Mouse (Mus musculus): ENCODE measurements around the gene Tff2.
A peak's percentile ranks its signal among the peaks of the same experiment; 100 is the strongest.

The Tff2 gene

DNA sequence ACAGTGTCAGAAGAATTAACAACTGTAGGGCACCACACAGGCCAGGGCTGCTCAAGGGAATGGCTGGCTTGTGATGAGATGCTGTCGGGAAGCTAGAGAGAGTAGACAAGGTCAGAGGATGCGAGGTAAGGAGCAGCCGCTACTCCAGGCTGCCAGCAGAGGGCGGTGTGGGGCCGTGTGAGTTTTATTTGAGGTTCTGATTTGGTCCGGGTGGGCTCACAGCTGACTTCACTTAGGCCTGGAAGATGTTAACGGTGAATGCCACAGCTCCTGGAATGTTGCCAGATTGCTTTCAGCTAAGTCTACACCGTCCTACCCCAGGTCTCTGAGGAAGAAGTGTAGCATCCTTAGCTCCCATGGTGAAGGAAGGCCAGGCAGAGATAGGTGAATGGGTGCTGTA is 22.1 kb downstream of the Tff2 start:
- DNase-seq (ENCODE audit: low read depth, low spot score), result peak; percentile 75
- Histone ChIP-seq H3K36me3 (ENCODE audit: control insufficient read depth, insufficient read depth, low read length, poor library complexity, severe bottlenecking) (peaks cover 2% of the 10 kb centered on the region; the same call in 1 of the 2 replicates), H3K27me3 (ENCODE audit: control insufficient read depth, insufficient read depth, low read length, poor library complexity, severe bottlenecking) (no peaks in the 10 kb centered on the region)

DNA sequence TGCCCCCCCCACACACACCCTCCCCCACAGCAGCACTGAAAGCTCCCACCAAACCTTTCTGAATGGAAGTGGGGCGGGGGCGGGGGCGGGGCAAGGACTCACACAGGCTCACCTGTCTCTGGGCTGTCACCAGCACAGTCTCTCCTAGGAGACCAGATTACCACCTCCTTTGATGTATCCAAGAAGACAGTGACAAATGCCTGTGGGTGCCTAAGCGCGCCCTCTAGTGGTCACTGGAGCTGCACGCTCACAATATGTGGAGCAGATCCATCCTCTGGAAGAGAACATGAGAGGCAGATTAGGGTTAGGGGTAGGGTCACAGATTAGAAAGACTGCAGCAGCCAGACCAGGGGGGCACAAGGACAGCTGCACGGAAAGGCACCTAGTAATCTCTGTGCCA is 24.7 kb downstream of the Tff2 start:
- peak; percentile 85 for DNase-seq (ENCODE audit: low read depth, low spot score)
- H3K36me3 ChIP-seq (ENCODE audit: control insufficient read depth, insufficient read depth, low read length, poor library complexity, severe bottlenecking), result peaks cover 7% of the 10 kb centered on the region
- no peaks in the 10 kb centered on the region for H3K27me3 ChIP-seq (ENCODE audit: control insufficient read depth, insufficient read depth, low read length, poor library complexity, severe bottlenecking)

DNA sequence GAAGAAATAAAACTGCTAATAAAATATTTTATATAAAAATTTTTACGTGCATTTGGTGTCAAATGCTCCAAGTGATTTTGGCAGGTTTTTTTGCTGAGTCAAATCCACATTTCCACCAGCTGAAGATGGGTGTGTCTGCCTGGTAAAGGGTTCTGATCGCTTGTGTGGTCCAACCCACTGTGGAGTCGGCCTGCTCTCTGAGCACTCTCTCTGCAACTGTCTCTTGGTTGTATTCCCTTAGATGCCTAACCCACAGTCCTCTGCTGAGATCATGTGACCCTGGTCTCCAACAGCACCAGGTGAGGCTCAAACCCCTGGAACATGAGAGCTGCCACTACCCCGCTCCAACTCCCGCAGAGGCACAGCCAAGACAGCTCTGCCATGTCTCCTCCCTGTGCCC is 26.1 kb downstream of the Tff2 start:
- Histone ChIP-seq H3K27me3 (ENCODE audit: control insufficient read depth, insufficient read depth, low read length, poor library complexity, severe bottlenecking) (no peaks in the 10 kb centered on the region), H3K36me3 (ENCODE audit: control insufficient read depth, insufficient read depth, low read length, poor library complexity, severe bottlenecking) (peaks cover 13% of the 10 kb centered on the region)
- no peak for DNase-seq (ENCODE audit: low read depth, low spot score)

DNA sequence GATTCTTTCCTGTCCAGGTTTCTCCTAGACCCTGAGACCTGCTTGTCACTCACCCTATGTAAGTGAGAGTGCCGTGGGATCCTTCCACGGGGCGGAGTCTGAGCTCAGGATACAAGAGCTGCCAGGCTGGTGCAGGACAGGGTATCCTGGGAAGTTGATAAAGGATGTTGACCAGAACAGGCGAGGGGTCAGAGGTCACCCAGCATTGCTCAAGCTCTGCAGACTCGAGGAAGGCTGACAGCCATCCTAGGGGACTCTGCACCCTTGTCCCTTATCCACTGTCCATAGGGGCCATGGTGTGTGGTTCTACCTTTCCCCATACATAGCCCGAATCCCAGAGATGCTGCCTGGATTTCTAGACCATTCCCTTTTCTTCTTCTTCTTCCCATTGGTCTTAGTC is 28.0 kb downstream of the Tff2 start:
- peaks cover 18% of the 10 kb centered on the region for H3K36me3 ChIP-seq (ENCODE audit: control insufficient read depth, insufficient read depth, low read length, poor library complexity, severe bottlenecking)
- no peak for DNase-seq (ENCODE audit: low read depth, low spot score)
- H3K27me3 ChIP-seq (ENCODE audit: control insufficient read depth, insufficient read depth, low read length, poor library complexity, severe bottlenecking), result no peaks in the 10 kb centered on the region

DNA sequence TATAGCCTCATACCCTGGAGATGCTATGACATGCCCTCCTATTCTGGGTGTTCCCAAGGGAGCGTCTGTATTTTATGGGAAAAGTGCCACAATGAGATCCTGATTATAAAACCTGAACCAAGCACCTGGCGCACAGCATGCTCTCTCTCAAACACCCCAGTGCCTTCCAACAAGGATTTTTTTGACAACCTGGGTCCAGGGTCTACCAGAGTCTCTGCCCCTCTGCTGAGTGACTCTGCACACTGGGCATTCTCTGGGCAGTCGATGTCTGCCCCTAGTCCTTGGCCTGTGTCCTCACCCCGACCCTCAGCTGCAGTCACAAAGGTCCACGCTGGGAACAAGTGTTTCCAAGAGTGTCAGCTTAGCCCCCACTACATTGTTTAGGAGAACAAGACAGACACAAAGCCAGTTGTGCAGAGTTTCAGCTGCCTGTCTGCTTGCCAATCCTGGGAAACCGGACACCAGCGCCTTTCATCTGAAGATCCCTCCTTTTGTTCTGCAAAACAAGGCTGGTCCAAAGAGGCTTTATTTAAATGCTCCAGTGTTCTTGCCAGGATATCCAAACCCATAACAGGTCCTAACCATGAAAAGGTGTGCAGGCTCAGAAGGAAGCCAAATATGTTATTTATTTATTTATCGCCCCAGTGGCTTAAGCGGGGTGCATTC is 30.8 kb downstream of the Tff2 start:
- H3K36me3 ChIP-seq (ENCODE audit: control insufficient read depth, insufficient read depth, low read length, poor library complexity, severe bottlenecking), result peaks cover 24% of the 10 kb centered on the region
- H3K27me3 ChIP-seq (ENCODE audit: control insufficient read depth, insufficient read depth, low read length, poor library complexity, severe bottlenecking), result no peaks in the 10 kb centered on the region
- DNase-seq (ENCODE audit: low read depth, low spot score), result no peak

DNA sequence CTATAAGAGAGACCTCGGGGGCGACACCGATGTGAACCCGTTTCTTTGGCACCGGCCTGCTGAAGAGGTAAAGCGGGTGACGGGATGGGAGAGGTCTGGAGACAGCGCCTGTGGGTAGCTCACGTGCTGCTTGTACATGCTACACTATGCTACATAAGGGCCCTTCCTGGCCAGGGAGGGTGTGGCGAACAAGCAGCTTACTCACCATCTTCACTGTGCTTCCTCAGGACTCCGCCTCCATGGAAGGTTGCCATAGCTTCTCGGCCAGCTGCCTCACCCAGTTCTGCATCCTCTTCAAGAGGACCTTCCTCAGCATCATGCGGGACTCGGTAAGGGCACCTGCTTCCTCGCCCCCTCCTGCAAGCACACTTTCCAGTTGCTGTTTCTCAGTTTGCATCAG is 35.7 kb downstream of the Tff2 start:
- Histone ChIP-seq H3K36me3 (ENCODE audit: control insufficient read depth, insufficient read depth, low read length, poor library complexity, severe bottlenecking) (peaks cover 25% of the 10 kb centered on the region), H3K27me3 (ENCODE audit: control insufficient read depth, insufficient read depth, low read length, poor library complexity, severe bottlenecking) (no peaks in the 10 kb centered on the region)
- no peak for DNase-seq (ENCODE audit: low read depth, low spot score)

DNA sequence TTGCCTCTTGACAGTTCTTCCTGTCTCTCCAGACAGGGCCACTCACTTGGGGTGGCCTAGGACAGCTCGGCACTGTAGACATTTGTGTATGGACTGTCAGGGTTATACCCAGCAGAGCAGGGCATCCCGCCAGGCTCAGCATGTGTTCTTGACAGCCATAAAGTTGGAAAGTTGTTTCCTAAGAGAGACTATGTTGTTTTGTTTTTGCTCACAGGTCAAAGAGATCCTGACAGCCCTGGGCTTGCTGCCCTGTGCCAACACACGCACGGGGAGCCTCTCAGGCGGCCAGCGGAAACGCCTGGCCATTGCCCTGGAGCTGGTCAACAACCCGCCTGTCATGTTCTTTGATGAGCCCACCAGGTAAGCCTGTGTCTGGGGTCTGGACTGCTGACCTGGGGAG is 40.3 kb downstream of the Tff2 start:
- Histone ChIP-seq H3K36me3 (ENCODE audit: control insufficient read depth, insufficient read depth, low read length, poor library complexity, severe bottlenecking) (peaks cover 17% of the 10 kb centered on the region), H3K27me3 (ENCODE audit: control insufficient read depth, insufficient read depth, low read length, poor library complexity, severe bottlenecking) (no peaks in the 10 kb centered on the region)
- DNase-seq (ENCODE audit: low read depth, low spot score), result no peak

DNA sequence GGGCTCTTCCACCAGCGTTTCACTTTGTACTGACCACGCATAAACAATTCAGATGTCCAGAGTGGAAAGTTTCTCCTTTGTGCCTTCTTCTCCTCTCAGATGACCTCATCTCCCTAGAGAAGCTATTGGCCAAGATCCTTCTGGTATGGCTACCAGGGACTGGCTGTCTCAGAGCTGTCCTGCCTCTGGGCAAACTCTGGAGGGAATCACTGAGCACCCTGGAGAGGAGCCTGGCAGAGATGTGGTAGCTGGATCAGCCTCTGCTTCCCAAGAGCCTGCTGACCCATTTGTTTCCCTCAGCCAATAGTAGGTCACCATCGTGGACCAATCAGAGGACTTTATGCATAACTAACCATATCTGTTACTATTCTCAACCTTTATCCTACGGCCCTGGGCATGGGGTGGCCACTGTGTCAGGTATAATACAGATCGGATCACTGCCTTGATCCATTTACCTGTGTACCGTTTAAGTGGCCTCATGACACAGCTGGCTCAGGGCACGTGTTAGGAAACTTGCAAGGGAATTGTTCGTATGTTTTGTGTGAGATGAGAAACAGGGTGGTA is 41.0 kb downstream of the Tff2 start:
- DNase-seq (ENCODE audit: low read depth, low spot score), result no peak
- H3K27me3 ChIP-seq (ENCODE audit: control insufficient read depth, insufficient read depth, low read length, poor library complexity, severe bottlenecking), result no peaks in the 10 kb centered on the region
- peaks cover 12% of the 10 kb centered on the region for H3K36me3 ChIP-seq (ENCODE audit: control insufficient read depth, insufficient read depth, low read length, poor library complexity, severe bottlenecking)

DNA sequence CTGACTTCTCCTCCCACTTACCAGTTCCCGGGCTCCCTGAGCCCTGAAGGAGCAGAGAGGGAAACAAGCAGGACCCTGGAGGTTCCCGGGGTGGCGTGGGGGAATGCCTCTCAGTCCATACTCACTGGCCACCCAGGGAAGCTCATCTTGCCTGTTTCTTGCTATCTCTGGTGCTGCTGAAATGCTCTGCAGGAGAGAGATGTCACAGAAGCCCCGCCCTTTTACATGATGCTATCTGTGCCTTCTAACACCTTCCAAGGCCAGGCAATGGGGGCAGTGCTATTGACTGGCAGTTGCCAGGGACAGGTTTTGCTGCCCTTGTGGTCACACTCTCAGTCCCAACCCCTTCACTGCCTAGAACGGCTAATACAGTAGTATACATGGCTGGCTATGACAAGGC is 45.3 kb downstream of the Tff2 start:
- no peak for DNase-seq (ENCODE audit: low read depth, low spot score)
- no peaks in the 10 kb centered on the region for H3K27me3 ChIP-seq (ENCODE audit: control insufficient read depth, insufficient read depth, low read length, poor library complexity, severe bottlenecking)
- H3K36me3 ChIP-seq (ENCODE audit: control insufficient read depth, insufficient read depth, low read length, poor library complexity, severe bottlenecking), result peaks cover 10% of the 10 kb centered on the region

DNA sequence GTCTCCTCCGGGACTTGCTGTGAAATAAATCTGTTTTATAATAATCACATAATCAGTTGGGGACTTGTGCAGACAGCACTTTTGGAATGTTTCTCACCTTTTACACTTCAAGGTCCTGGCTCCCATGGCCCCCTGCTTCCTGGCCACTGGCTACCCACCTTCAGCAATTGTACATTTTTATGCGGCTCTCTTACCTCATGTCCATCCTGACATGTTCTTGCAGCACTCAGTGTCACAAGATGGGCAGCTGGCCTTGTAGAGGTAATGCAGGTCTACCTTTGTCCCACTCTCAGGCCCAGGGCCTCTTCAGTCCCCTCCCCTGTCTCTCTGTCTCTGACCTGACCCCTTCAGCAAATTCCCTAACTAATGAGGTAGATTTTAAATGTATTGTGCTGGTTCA is 47.2 kb downstream of the Tff2 start:
- Histone ChIP-seq H3K27me3 (ENCODE audit: control insufficient read depth, insufficient read depth, low read length, poor library complexity, severe bottlenecking) (no peaks in the 10 kb centered on the region), H3K36me3 (ENCODE audit: control insufficient read depth, insufficient read depth, low read length, poor library complexity, severe bottlenecking) (peaks cover 11% of the 10 kb centered on the region)
- DNase-seq (ENCODE audit: low read depth, low spot score), result no peak

DNA sequence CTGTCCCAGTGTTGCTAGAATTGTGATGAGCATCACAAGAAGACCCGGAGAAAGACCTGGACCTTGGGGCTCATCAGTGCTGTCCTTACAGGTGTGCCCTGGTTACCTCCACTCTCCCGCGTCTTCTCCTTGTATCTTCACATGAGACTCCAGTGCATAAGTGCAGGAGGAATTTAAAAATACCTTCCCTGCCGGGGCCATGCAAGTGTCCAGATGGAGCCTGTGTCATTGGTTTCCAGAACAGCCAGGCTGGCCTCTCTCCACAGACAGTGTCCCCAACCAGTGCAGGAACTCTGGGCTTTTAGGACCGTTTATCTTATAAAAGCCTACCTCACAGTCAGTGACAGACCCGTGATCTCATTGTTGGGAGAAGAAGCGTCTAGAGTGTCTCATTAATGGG is 48.5 kb downstream of the Tff2 start:
- no peak for DNase-seq (ENCODE audit: low read depth, low spot score)
- peaks cover 11% of the 10 kb centered on the region for H3K36me3 ChIP-seq (ENCODE audit: control insufficient read depth, insufficient read depth, low read length, poor library complexity, severe bottlenecking)
- H3K27me3 ChIP-seq (ENCODE audit: control insufficient read depth, insufficient read depth, low read length, poor library complexity, severe bottlenecking), result no peaks in the 10 kb centered on the region

DNA sequence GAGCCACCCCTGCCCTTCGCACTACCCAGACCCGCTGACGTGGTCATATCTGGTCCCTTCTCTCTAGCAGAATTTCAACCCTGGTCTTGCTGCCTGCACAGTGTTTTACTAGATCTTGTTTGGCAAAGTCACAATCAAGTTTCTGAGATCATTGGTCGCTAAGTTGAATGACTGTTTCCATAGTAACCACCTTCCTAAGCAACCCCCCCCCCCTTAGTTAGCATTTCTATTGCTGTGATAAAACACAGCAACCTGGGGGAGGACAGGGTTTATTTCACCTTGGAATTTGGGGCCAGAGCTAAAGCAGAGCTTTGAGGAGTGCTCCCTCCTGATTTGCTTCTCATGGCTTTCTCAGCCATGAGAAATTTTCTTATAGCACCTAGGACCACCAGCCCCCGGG is 49.3 kb downstream of the Tff2 start:
- no peaks in the 10 kb centered on the region for H3K27me3 ChIP-seq (ENCODE audit: control insufficient read depth, insufficient read depth, low read length, poor library complexity, severe bottlenecking)
- H3K36me3 ChIP-seq (ENCODE audit: control insufficient read depth, insufficient read depth, low read length, poor library complexity, severe bottlenecking), result peaks cover 8% of the 10 kb centered on the region
- no peak for DNase-seq (ENCODE audit: low read depth, low spot score)
